Comparison of ENCODE assay signal across 8 mouse cellular contexts in the genomic region with DNA sequence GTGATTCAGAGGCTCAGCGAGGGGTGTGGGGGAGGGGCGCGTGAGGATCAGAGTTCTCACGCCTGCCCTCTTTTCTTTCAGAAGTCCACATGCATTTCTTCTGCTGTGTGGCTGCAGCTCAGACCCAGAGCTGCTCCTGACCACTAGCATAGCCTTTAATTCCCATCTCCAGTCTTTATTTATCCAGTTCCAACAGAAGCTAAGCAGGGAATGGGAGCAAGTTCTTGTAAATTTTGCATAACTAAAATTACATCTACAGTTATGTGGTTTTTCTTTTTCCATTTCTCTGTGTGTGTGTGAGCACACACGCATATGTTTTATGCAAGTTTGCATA. TPM values are rescaled to one million over a fixed set of nuclear protein-coding genes. Genes with fewer than 3 reads are reported as not detected.
A peak's percentile ranks its signal among the peaks of the same experiment; 100 is the strongest.
DNase-seq lines count a peak whose midpoint lies in the region; ATAC-seq and TF ChIP-seq lines count a peak whose summit lies in the region.

No protein-coding gene starts in this region.

- ATAC-seq in lung, embryonic 14.5 days (ENCODE audit: insufficient read depth) = no peak
- no peak for ATAC-seq in forebrain, embryonic 14.5 days
- no peak for ATAC-seq in limb, embryonic 11.5 days (ENCODE audit: insufficient number of reproducible peaks, low FRiP score, low TSS enrichment, low read depth)
- no peak for ATAC-seq in neural tube, embryonic 13.5 days (ENCODE audit: low read depth)

- 18% methylated on average over 5 of the region's 5 CpGs for WGBS in lung, embryonic 14.5 days
- 16% methylated on average over 5 of the region's 5 CpGs for WGBS in forebrain, embryonic 14.5 days
- 19% methylated on average over 5 of the region's 5 CpGs for WGBS in limb, embryonic 11.5 days
- 18% methylated on average over 5 of the region's 5 CpGs for WGBS in neural tube, embryonic 13.5 days

- H3K27ac ChIP-seq in lung, embryonic 14.5 days (ENCODE audit: low read depth) = no peak overlapping the region
- H3K27ac ChIP-seq in forebrain, embryonic 14.5 days (ENCODE audit: low read depth, low read length) = no peak overlapping the region
- no peak overlapping the region for H3K27ac ChIP-seq in limb, embryonic 11.5 days (replicated peaks; ENCODE audit: low read depth, low read length)
- H3K27ac ChIP-seq in neural tube, embryonic 13.5 days (replicated peaks) = no peak overlapping the region

- DNase-seq in lung, embryonic 14.5 days = no peak
- no peak for DNase-seq in lung, postnatal 36 days
- DNase-seq in forebrain, embryonic 14.5 days (ENCODE audit: low spot score) = no peak
- DNase-seq in limb, embryonic 11.5 days (ENCODE audit: low spot score) = no peak
- DNase-seq in layer of hippocampus, postnatal 14 days (ENCODE audit: low spot score in 2 of 2) = no peak
- DNase-seq in cerebellum, adult 11-12 months = no peak
- no peak for DNase-seq in cerebellum, postnatal 25 days

- H3K4me3 ChIP-seq in lung, embryonic 14.5 days (ENCODE audit: low read depth, low read length) = peak overlapping the region; percentile 11; the same call in 1 of the 2 replicates
- no peak overlapping the region for H3K4me3 ChIP-seq in forebrain, embryonic 14.5 days (ENCODE audit: low read depth, low read length)
- 0 out of 2 replicates have a peak overlapping the region, but pooled peaks have one; percentile 11 for H3K4me3 ChIP-seq in limb, embryonic 11.5 days (ENCODE audit: low read depth, low read length)
- peak overlapping the region; percentile 20 for H3K4me3 ChIP-seq in neural tube, embryonic 13.5 days

- H3K4me2 ChIP-seq in lung, embryonic 14.5 days = peak overlapping the region; percentile 54
- H3K4me2 ChIP-seq in forebrain, embryonic 14.5 days (ENCODE audit: low read length) = peak overlapping the region; percentile 38
- H3K4me2 ChIP-seq in limb, embryonic 11.5 days (ENCODE audit: low read depth, severe bottlenecking) = peak overlapping the region; percentile 28; the same call in 1 of the 2 replicates
- H3K4me2 ChIP-seq in neural tube, embryonic 13.5 days = peak overlapping the region; percentile 52

- TF ChIP-seq CTCF in lung, embryonic 14.5 days (IDR thresholded peaks at IDR 0.05; ENCODE audit: low read depth) = no peak

- no peaks in the 10 kb centered on the region for H3K4me1 ChIP-seq in lung, embryonic 14.5 days (ENCODE audit: insufficient read depth)
- H3K4me1 ChIP-seq in forebrain, embryonic 14.5 days (ENCODE audit: control insufficient read depth, insufficient read depth, low read length) = peaks cover 3% of the 10 kb centered on the region; the same call in 1 of the 2 replicates
- no peaks in the 10 kb centered on the region for H3K4me1 ChIP-seq in limb, embryonic 11.5 days (ENCODE audit: control insufficient read depth, insufficient read depth, low read length)
- peaks cover 14% of the 10 kb centered on the region; the same call in 1 of the 2 replicates for H3K4me1 ChIP-seq in neural tube, embryonic 13.5 days (replicated peaks)

- H3K9ac ChIP-seq in lung, embryonic 14.5 days = peak overlapping the region; percentile 1; the same call in 1 of the 2 replicates
- H3K9ac ChIP-seq in forebrain, embryonic 14.5 days (ENCODE audit: low read length) = peak overlapping the region; percentile 38; the same call in 1 of the 2 replicates
- H3K9ac ChIP-seq in limb, embryonic 11.5 days (ENCODE audit: low read length) = no peak overlapping the region
- H3K9ac ChIP-seq in neural tube, embryonic 13.5 days = peak overlapping the region; percentile 58

- no peaks in the 10 kb centered on the region for H3K9me3 ChIP-seq in lung, embryonic 14.5 days (ENCODE audit: low read depth, low read length)
- H3K9me3 ChIP-seq in forebrain, embryonic 14.5 days (replicated peaks; ENCODE audit: control insufficient read depth, low read length) = no peaks in the 10 kb centered on the region
- H3K9me3 ChIP-seq in limb, embryonic 11.5 days (ENCODE audit: control insufficient read depth, low read length) = no peaks in the 10 kb centered on the region
- peaks cover 4% of the 10 kb centered on the region for H3K9me3 ChIP-seq in neural tube, embryonic 13.5 days

- H3K27me3 ChIP-seq in lung, embryonic 14.5 days (ENCODE audit: insufficient read depth, low read length) = no peaks in the 10 kb centered on the region
- H3K27me3 ChIP-seq in forebrain, embryonic 14.5 days (replicated peaks; ENCODE audit: control insufficient read depth, insufficient read depth, low read length) = no peaks in the 10 kb centered on the region
- H3K27me3 ChIP-seq in limb, embryonic 11.5 days (ENCODE audit: control insufficient read depth, insufficient read depth, low read length) = no peaks in the 10 kb centered on the region
- no peaks in the 10 kb centered on the region for H3K27me3 ChIP-seq in neural tube, embryonic 13.5 days

- H3K36me3 ChIP-seq in lung, embryonic 14.5 days (ENCODE audit: insufficient read depth) = no peaks in the 10 kb centered on the region
- no peaks in the 10 kb centered on the region for H3K36me3 ChIP-seq in forebrain, embryonic 14.5 days (ENCODE audit: control insufficient read depth, insufficient read depth, low read length)
- H3K36me3 ChIP-seq in limb, embryonic 11.5 days (ENCODE audit: control insufficient read depth, insufficient read depth, low read length) = no peaks in the 10 kb centered on the region
- H3K36me3 ChIP-seq in neural tube, embryonic 13.5 days = no peaks in the 10 kb centered on the region

RNA-seq across cellular contexts. Expression of a gene that starts 26.0 kb away (rescaled TPM):
- polyA plus RNA-seq in lung, embryonic 14.5 days (2014; fragmentation: Nextera tagmentation; extraction: Ambion mirVana) = 7.9 and 8.4 TPM in 2 replicates
- polyA plus RNA-seq in forebrain, embryonic 14.5 days (2014; fragmentation: Nextera tagmentation; extraction: Ambion mirVana) = 2.8 and 3.2 TPM in 2 replicates
- 8.4 and 8.5 TPM in 2 replicates for polyA plus RNA-seq in limb, embryonic 11.5 days (2014; fragmentation: Nextera tagmentation; extraction: Ambion mirVana)
- 3.0 and 3.5 TPM in 2 replicates for polyA plus RNA-seq in neural tube, embryonic 13.5 days (2015; fragmentation: Nextera tagmentation; extraction: Ambion mirVana)
- 1 to 10 TPM; 6.3 to 7.6 TPM for total RNA-seq in layer of hippocampus, postnatal 14 days (2021)
